Mouse (Mus musculus): ENCODE results near the gene Pde4b. TPM values are rescaled to one million over a fixed set of nuclear protein-coding genes. Genes with fewer than 3 reads are reported as not detected.

Pde4b gene
- polyA plus RNA-seq, 1 experiment from 2014 or later, result 43.4 TPM

- WGBS, result 66% methylated on average over 6 of the region's 6 CpGs
- no peaks in the 10 kb centered on the region for H3K36me3 ChIP-seq (ENCODE audit: control insufficient read depth, insufficient read depth, low read length)
Measured at GRCm38 (mm10) chr4:102290052-102290734, 202.8 kb downstream of the Pde4b start.

GRCm38 (mm10) chr4:102297558-102297957 lies 210.2 kb downstream of the Pde4b start:
- H3K4me1 ChIP-seq (ENCODE audit: control insufficient read depth, insufficient read depth, low read depth, low read length), result no peaks in the 10 kb centered on the region
- H3K9me3 ChIP-seq (ENCODE audit: control insufficient read depth, low read length), result no peaks in the 10 kb centered on the region
- no peak overlapping the region for H3K4me2 ChIP-seq (ENCODE audit: low read length)
- H3K4me3 ChIP-seq (ENCODE audit: low read length), result no peak overlapping the region
- H3K36me3 ChIP-seq (ENCODE audit: control insufficient read depth, insufficient read depth, low read length), result no peaks in the 10 kb centered on the region
- H3K27ac ChIP-seq (ENCODE audit: low read depth, low read length), result no peak overlapping the region
- no peak for ATAC-seq
- H3K27me3 ChIP-seq (replicated peaks; ENCODE audit: control insufficient read depth, insufficient read depth, low read length), result no peaks in the 10 kb centered on the region
- H3K9ac ChIP-seq (ENCODE audit: low read depth, low read length), result no peak overlapping the region

More at GRCm38 (mm10) chr4:102290052-102290734, 202.8 kb downstream of the Pde4b start:
- no peaks in the 10 kb centered on the region for H3K4me1 ChIP-seq (ENCODE audit: control insufficient read depth, insufficient read depth, low read depth, low read length)
- no peaks in the 10 kb centered on the region for H3K9me3 ChIP-seq (ENCODE audit: control insufficient read depth, low read length)
- H3K4me3 ChIP-seq (ENCODE audit: low read length), result no peak overlapping the region
- H3K27me3 ChIP-seq (replicated peaks; ENCODE audit: control insufficient read depth, insufficient read depth, low read length), result no peaks in the 10 kb centered on the region
- ATAC-seq, result no peak
- H3K27ac ChIP-seq (ENCODE audit: low read depth, low read length), result no peak overlapping the region
- H3K4me2 ChIP-seq (ENCODE audit: low read length), result no peak overlapping the region
- no peak overlapping the region for H3K9ac ChIP-seq (ENCODE audit: low read depth, low read length)

GRCm38 (mm10) chr4:102302568-102302967 lies 215.2 kb downstream of the Pde4b start:
- H3K9me3 ChIP-seq (ENCODE audit: control insufficient read depth, low read length), result no peaks in the 10 kb centered on the region
- ATAC-seq, result no peak

GRCm38 (mm10) chr4:102307661-102308297 lies 220.4 kb downstream of the Pde4b start:
- Histone ChIP-seq H3K9me3 (ENCODE audit: control insufficient read depth, low read length) (no peaks in the 10 kb centered on the region), H3K36me3 (ENCODE audit: control insufficient read depth, insufficient read depth, low read length) (no peaks in the 10 kb centered on the region), H3K4me3 (ENCODE audit: low read length) (no peak overlapping the region), H3K4me2 (ENCODE audit: low read length) (no peak overlapping the region), H3K27me3 (replicated peaks; ENCODE audit: control insufficient read depth, insufficient read depth, low read length) (no peaks in the 10 kb centered on the region), H3K4me1 (ENCODE audit: control insufficient read depth, insufficient read depth, low read depth, low read length) (no peaks in the 10 kb centered on the region), H3K27ac (ENCODE audit: low read depth, low read length) (no peak overlapping the region), H3K9ac (ENCODE audit: low read depth, low read length) (no peak overlapping the region)
- 60% methylated on average over 4 of the region's 4 CpGs for WGBS
- no peak for ATAC-seq

More at GRCm38 (mm10) chr4:102302568-102302967, 215.2 kb downstream of the Pde4b start:
- Histone ChIP-seq H3K4me2 (ENCODE audit: low read length) (no peak overlapping the region), H3K27ac (ENCODE audit: low read depth, low read length) (no peak overlapping the region), H3K36me3 (ENCODE audit: control insufficient read depth, insufficient read depth, low read length) (no peaks in the 10 kb centered on the region), H3K9ac (ENCODE audit: low read depth, low read length) (no peak overlapping the region), H3K4me3 (ENCODE audit: low read length) (no peak overlapping the region), H3K27me3 (replicated peaks; ENCODE audit: control insufficient read depth, insufficient read depth, low read length) (no peaks in the 10 kb centered on the region), H3K4me1 (ENCODE audit: control insufficient read depth, insufficient read depth, low read depth, low read length) (no peaks in the 10 kb centered on the region)
- WGBS, result 67% methylated on average over 4 of the region's 4 CpGs

- Histone ChIP-seq H3K9ac (ENCODE audit: low read depth, low read length) (no peak overlapping the region), H3K27me3 (replicated peaks; ENCODE audit: control insufficient read depth, insufficient read depth, low read length) (no peaks in the 10 kb centered on the region), H3K9me3 (ENCODE audit: control insufficient read depth, low read length) (no peaks in the 10 kb centered on the region), H3K4me1 (ENCODE audit: control insufficient read depth, insufficient read depth, low read depth, low read length) (no peaks in the 10 kb centered on the region), H3K4me3 (ENCODE audit: low read length) (no peak overlapping the region), H3K27ac (ENCODE audit: low read depth, low read length) (no peak overlapping the region), H3K36me3 (ENCODE audit: control insufficient read depth, insufficient read depth, low read length) (no peaks in the 10 kb centered on the region), H3K4me2 (ENCODE audit: low read length) (no peak overlapping the region)
- ATAC-seq, result no peak
Measured at GRCm38 (mm10) chr4:102310630-102311029, 223.3 kb downstream of the Pde4b start.

GRCm38 (mm10) chr4:102316011-102316410 lies 228.7 kb downstream of the Pde4b start:
- no peak overlapping the region for H3K27ac ChIP-seq (ENCODE audit: low read depth, low read length)
- no peak for ATAC-seq
- 88% methylated on average over 2 of the region's 2 CpGs for WGBS
- no peaks in the 10 kb centered on the region for H3K36me3 ChIP-seq (ENCODE audit: control insufficient read depth, insufficient read depth, low read length)
- H3K9ac ChIP-seq (ENCODE audit: low read depth, low read length), result no peak overlapping the region
- H3K4me2 ChIP-seq (ENCODE audit: low read length), result no peak overlapping the region
- H3K4me3 ChIP-seq (ENCODE audit: low read length), result no peak overlapping the region
- H3K4me1 ChIP-seq (ENCODE audit: control insufficient read depth, insufficient read depth, low read depth, low read length), result no peaks in the 10 kb centered on the region
- no peaks in the 10 kb centered on the region for H3K27me3 ChIP-seq (replicated peaks; ENCODE audit: control insufficient read depth, insufficient read depth, low read length)
- H3K9me3 ChIP-seq (ENCODE audit: control insufficient read depth, low read length), result no peaks in the 10 kb centered on the region

GRCm38 (mm10) chr4:102316699-102317285 lies 229.4 kb downstream of the Pde4b start:
- Histone ChIP-seq H3K4me2 (ENCODE audit: low read length) (no peak overlapping the region), H3K27ac (ENCODE audit: low read depth, low read length) (no peak overlapping the region), H3K36me3 (ENCODE audit: control insufficient read depth, insufficient read depth, low read length) (no peaks in the 10 kb centered on the region), H3K9ac (ENCODE audit: low read depth, low read length) (no peak overlapping the region), H3K9me3 (ENCODE audit: control insufficient read depth, low read length) (no peaks in the 10 kb centered on the region), H3K4me3 (ENCODE audit: low read length) (no peak overlapping the region), H3K4me1 (ENCODE audit: control insufficient read depth, insufficient read depth, low read depth, low read length) (no peaks in the 10 kb centered on the region), H3K27me3 (replicated peaks; ENCODE audit: control insufficient read depth, insufficient read depth, low read length) (no peaks in the 10 kb centered on the region)
- ATAC-seq, result no peak
- 75% methylated on average over 5 of the region's 5 CpGs for WGBS

GRCm38 (mm10) chr4:102318596-102318995 lies 231.3 kb downstream of the Pde4b start:
- Histone ChIP-seq H3K4me1 (ENCODE audit: control insufficient read depth, insufficient read depth, low read depth, low read length) (no peaks in the 10 kb centered on the region), H3K4me2 (ENCODE audit: low read length) (no peak overlapping the region), H3K36me3 (ENCODE audit: control insufficient read depth, insufficient read depth, low read length) (no peaks in the 10 kb centered on the region), H3K9me3 (ENCODE audit: control insufficient read depth, low read length) (no peaks in the 10 kb centered on the region), H3K9ac (ENCODE audit: low read depth, low read length) (no peak overlapping the region), H3K27me3 (replicated peaks; ENCODE audit: control insufficient read depth, insufficient read depth, low read length) (no peaks in the 10 kb centered on the region), H3K27ac (ENCODE audit: low read depth, low read length) (no peak overlapping the region), H3K4me3 (ENCODE audit: low read length) (no peak overlapping the region)
- ATAC-seq, result no peak
- WGBS, result 81% methylated on average over 6 of the region's 6 CpGs

GRCm38 (mm10) chr4:102321340-102321739 lies 234.0 kb downstream of the Pde4b start:
- no peak overlapping the region for H3K9ac ChIP-seq (ENCODE audit: low read depth, low read length)
- no peaks in the 10 kb centered on the region for H3K9me3 ChIP-seq (ENCODE audit: control insufficient read depth, low read length)
- no peaks in the 10 kb centered on the region for H3K36me3 ChIP-seq (ENCODE audit: control insufficient read depth, insufficient read depth, low read length)
- H3K4me3 ChIP-seq (ENCODE audit: low read length), result no peak overlapping the region
- no peak overlapping the region for H3K27ac ChIP-seq (ENCODE audit: low read depth, low read length)
- H3K4me1 ChIP-seq (ENCODE audit: control insufficient read depth, insufficient read depth, low read depth, low read length), result no peaks in the 10 kb centered on the region
- H3K27me3 ChIP-seq (replicated peaks; ENCODE audit: control insufficient read depth, insufficient read depth, low read length), result no peaks in the 10 kb centered on the region
- 79% methylated on average over 3 of the region's 3 CpGs for WGBS
- no peak overlapping the region for H3K4me2 ChIP-seq (ENCODE audit: low read length)
- ATAC-seq, result no peak
